Mouse (Mus musculus): ENCODE results near the gene H2-DMb1.

- no peak for TF ChIP-seq CTCF (conservative IDR thresholded peaks at IDR 0.05; ENCODE audit: low read length)
- TF ChIP-seq NANOG (IDR thresholded peaks at IDR 0.05; ENCODE audit: borderline replicate concordance, low read length): no peak
These were observed 36.0 kb upstream of the H2-DMb1 start for GRCm38 (mm10) chr17:34116736-34117370.
